Mouse (Mus musculus) CD4-positive, CD25-positive, alpha-beta regulatory T cell, adult 4 months (primary cell): Measurements from ENCODE around the gene Krtap5-2. TPM values are rescaled to one million over a fixed set of nuclear protein-coding genes. Genes with fewer than 3 reads are reported as not detected.

Experiments used
- ATAC-seq: one replicate; pipeline ENCODE4 v1.8.0; 2017
- polyA plus RNA-seq, 2 experiments: library from polyadenylated mRNA; unstranded; fragments of 100-300 nt; shearing (Covaris generic); gene quantifications; one replicate each; pipeline ENCODE4 v1.2.1; 2017

The Krtap5-2 gene
- polyA plus RNA-seq, 2 experiments from 2014 or later = not detected

DNA sequence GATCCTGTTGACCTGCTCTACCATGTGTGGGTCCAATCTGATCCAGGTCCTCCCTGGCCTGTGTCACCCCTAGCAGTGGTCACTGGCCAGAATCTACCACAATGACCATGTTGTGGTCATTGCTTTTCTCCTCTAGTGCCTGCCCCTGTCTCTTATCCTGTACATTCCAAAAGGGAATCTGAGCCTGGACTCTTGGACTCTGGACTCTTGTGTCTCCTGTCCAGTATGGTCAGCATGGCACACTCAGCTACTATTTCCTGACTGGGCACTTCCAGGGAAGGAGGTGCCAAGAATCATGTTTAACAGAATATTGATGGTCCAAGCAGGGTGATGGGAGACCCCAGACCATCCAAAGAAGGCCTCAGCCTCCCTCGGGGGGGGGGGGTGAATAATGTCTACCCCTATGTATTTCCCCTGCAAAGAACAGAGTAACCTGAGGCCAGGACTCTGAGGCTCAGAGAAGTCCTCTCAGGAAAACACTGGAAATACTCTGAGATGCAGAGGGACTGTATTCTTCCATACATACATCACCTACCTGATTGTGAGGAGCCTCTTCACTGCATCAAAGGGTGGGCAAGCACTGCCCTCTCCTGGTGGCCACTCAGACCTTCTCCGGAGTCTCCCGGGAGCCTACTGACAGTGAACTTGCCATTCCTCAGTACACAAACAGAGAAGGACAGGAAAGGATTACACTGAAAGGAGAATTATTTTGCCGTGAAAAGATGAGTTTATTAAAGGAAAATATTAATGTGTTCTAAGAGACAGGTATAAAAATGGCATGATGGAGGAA is 41.4 kb downstream of the Krtap5-2 start:
- ATAC-seq = no peak

DNA sequence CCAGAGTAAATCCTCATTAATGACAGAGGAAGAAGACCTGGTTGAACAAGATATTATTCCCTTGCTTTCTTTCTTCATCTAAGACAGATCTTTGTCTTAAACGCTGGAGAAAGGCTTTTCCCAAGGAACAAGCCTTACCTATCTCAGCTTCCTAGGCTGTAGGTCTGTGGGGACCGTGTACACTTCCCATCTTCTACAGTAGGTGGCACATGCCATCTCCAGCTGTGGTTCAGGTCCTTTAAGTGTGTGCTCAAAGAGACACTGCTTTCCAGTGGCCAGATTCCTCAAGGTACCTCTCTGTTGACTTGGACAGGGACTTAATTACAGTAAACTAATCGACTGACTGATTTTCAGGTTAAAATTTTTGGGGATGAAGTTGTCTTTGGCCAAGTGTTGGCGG is 47.0 kb downstream of the Krtap5-2 start:
- no peak for ATAC-seq

Other genes with a start within 250 kb of the Krtap5-2 start
- gene Brsk2, start 226.3 kb downstream of the Krtap5-2 start, polyA plus RNA-seq = under 1 TPM; 0.29 to 0.52 TPM
- 10 to 100 TPM; 63.0 to 78.7 TPM for gene Mob2, start 114.9 kb downstream of the Krtap5-2 start, polyA plus RNA-seq
- gene Dusp8, start 80.2 kb downstream of the Krtap5-2 start, polyA plus RNA-seq = under 1 TPM in 1 of 2 experiments, not detected in 1; 0.17 TPM
- not detected for gene Gm45618, start 55.3 kb downstream of the Krtap5-2 start, polyA plus RNA-seq
- gene Gm39115, start 40.0 kb downstream of the Krtap5-2 start, polyA plus RNA-seq = not detected
- not detected for gene Gm45337, start 31.4 kb downstream of the Krtap5-2 start, polyA plus RNA-seq
- not detected for gene Gm29735, start 18.9 kb downstream of the Krtap5-2 start, polyA plus RNA-seq
- gene Gm4553, start 10.3 kb downstream of the Krtap5-2 start, polyA plus RNA-seq = not detected
- not detected for gene Gm10153, start 14.4 kb upstream of the Krtap5-2 start, polyA plus RNA-seq
- gene Krtap5-3, start 25.4 kb upstream of the Krtap5-2 start, polyA plus RNA-seq = not detected
- gene Gm7579, start 35.9 kb upstream of the Krtap5-2 start, polyA plus RNA-seq = not detected
- not detected for gene Krtap5-5, start 54.0 kb upstream of the Krtap5-2 start, polyA plus RNA-seq
- not detected for gene Gm40460, start 65.1 kb upstream of the Krtap5-2 start, polyA plus RNA-seq
- not detected for gene Gm2431, start 82.3 kb upstream of the Krtap5-2 start, polyA plus RNA-seq
- not detected for gene Gm4559, start 98.4 kb upstream of the Krtap5-2 start, polyA plus RNA-seq
- gene Krtap5-1, start 121.1 kb upstream of the Krtap5-2 start, polyA plus RNA-seq = not detected
- gene Krtap5-4, start 127.5 kb upstream of the Krtap5-2 start, polyA plus RNA-seq = not detected
- under 1 TPM in 1 of 2 experiments, not detected in 1; 0.91 TPM for gene Ifitm10, start 197.7 kb upstream of the Krtap5-2 start, polyA plus RNA-seq
- not detected for gene Gm49369, start 206.7 kb upstream of the Krtap5-2 start, polyA plus RNA-seq
- gene Ctsd, start 212.0 kb upstream of the Krtap5-2 start, polyA plus RNA-seq = 100 to 1,000 TPM; 277 to 325 TPM